Mouse (Mus musculus): ENCODE data around the gene Pitpnm1.

- TF ChIP-seq CTCF (IDR thresholded peaks at IDR 0.05; ENCODE audit: borderline replicate concordance, insufficient read depth, low read length) (no peak), POLR2A (IDR thresholded peaks at IDR 0.05; ENCODE audit: low read depth, low read length) (no peak)
These were observed 8.4 kb upstream of the Pitpnm1 start for GRCm38 (mm10) chr19:4091383-4091782.
